9 mouse cellular contexts compared by ENCODE assay signal in genomic region chr1:25829921-25830751, GRCm38 (mm10). TPM values are rescaled to one million over a fixed set of nuclear protein-coding genes. Genes with fewer than 3 reads are reported as not detected.
DNase-seq lines count a peak whose midpoint lies in the region; ATAC-seq lines count a peak whose summit lies in the region.
"Had no signal": no experiment of that assay in that cellular context is flagged by ENCODE, and none has a peak within 500 bp of the region (broad histone marks: within the 10 kb centered on the region; RNA-seq: fewer than 3 reads in every experiment).

No protein-coding gene starts in this region.

- H3K27me3 ChIP-seq in limb, embryonic 15.5 days: peaks cover 56% of the 10 kb centered on the region

- no peak overlapping the region for H3K27ac ChIP-seq in limb, embryonic 15.5 days

- no peaks in the 10 kb centered on the region for H3K36me3 ChIP-seq in limb, embryonic 15.5 days

- peak overlapping the region; percentile 58 for H3K4me3 ChIP-seq in limb, embryonic 15.5 days

- H3K9ac ChIP-seq in limb, embryonic 15.5 days: peak overlapping the region; percentile 28; the same call in 1 of the 2 replicates

- no peak for ATAC-seq in limb, embryonic 15.5 days (ENCODE audit: insufficient number of reproducible peaks, low FRiP score, low TSS enrichment, low read depth)
- ATAC-seq in megakaryocyte-erythroid progenitor cell, adult 5-6 weeks (replicated peaks; ENCODE audit: low FRiP score, low TSS enrichment, poor library complexity, severe bottlenecking): no peak

- WGBS in limb, embryonic 15.5 days: under 1% methylated on average over 37 of the region's 99 CpGs

- DNase-seq in gastrocnemius, postnatal 10 days: peak; percentile 35
- no peak for DNase-seq in gastrocnemius, adult 18-20 months (ENCODE audit: low spot score)
- DNase-seq in cerebellum, adult 8-10 months: peak; percentile 84
- DNase-seq in forelimb bud, embryonic 11.5 days (ENCODE audit: low read depth, low spot score): peak; percentile 64
- DNase-seq in kidney, adult 9 months: peak; percentile 7
- peak; percentile 83 for DNase-seq in retina, embryonic 14.5 days (ENCODE audit: low spot score)

- H3K4me1 ChIP-seq in limb, embryonic 15.5 days: peaks cover 12% of the 10 kb centered on the region

- peak overlapping the region; percentile 93 for H3K4me2 ChIP-seq in limb, embryonic 15.5 days

- no peaks in the 10 kb centered on the region for H3K9me3 ChIP-seq in limb, embryonic 15.5 days

RNA-seq across cellular contexts. Expression of gene Adgrb3, which starts 0.6 kb away (rescaled TPM):
- under 1 TPM; 0.63 to 0.72 TPM for total RNA-seq in gastrocnemius, postnatal 10 days (2021)
- total RNA-seq in gastrocnemius, adult 18-20 months (2021): under 1 TPM in 1 of 2 experiments, not detected in 1; 0.05 TPM
- polyA plus RNA-seq in limb, embryonic 15.5 days (2015; fragmentation: Nextera tagmentation; extraction: Ambion mirVana): 1.4 and 2.0 TPM in 2 replicates
- total RNA-seq in megakaryocyte-erythroid progenitor cell, adult 5-6 weeks (2014; fragmentation: Nextera tagmentation): not detected in 2 replicates
- not detected in 2 replicates for total RNA-seq in megakaryocyte-erythroid progenitor cell, adult 5-6 weeks (2017)
- polyA plus RNA-seq: C2C12 had no signal
